Mouse (Mus musculus) kidney, postnatal 0 days (tissue): Measurements from ENCODE around the gene Ncoa6. TPM values are rescaled to one million over a fixed set of nuclear protein-coding genes. Genes with fewer than 3 reads are reported as not detected.

Experiments used
- ATAC-seq: fragments of 200-750 bp; cut with Nextera tagmentation; replicated peaks from 2 replicates; pipeline ENCODE4 v1.8.0; 2017; ENCODE audit warnings: low read depth, moderate number of reproducible peaks, moderate TSS enrichment, moderate library complexity; ENCODE audit not compliant: low FRiP score
- DNase-seq: peaks from one replicate; pipeline ENCODE4 v3.0.0-alpha.2; 2016; ENCODE audit warnings: low spot score
- H3K27ac ChIP-seq: fragments of 300-500 bp; sonication (generic); 2 replicates; pipeline ENCODE4 v1.5.1; 2014; ENCODE audit warnings: mild to moderate bottlenecking
- H3K27me3 ChIP-seq: fragments of 300-500 bp; sonication (generic); 2 replicates; pipeline ENCODE4 v1.6.1; 2014; ENCODE audit warnings: low read length, mixed read lengths; ENCODE audit not compliant: insufficient read depth
- H3K36me3 ChIP-seq: fragments of 300-500 bp; sonication (generic); 2 replicates; pipeline ENCODE4 v1.6.1; 2014; ENCODE audit warnings: low read length, mixed read lengths; ENCODE audit not compliant: insufficient read depth
- H3K4me1 ChIP-seq: fragments of 300-500 bp; sonication (generic); replicated peaks from 2 replicates; pipeline ENCODE4 v1.6.1; 2014; ENCODE audit warnings: antibody characterized with exemption, low read length, mixed read lengths; ENCODE audit not compliant: insufficient read depth
- H3K4me2 ChIP-seq: fragments of 300-500 bp; sonication (generic); 2 replicates; pipeline ENCODE4 v1.6.1; 2014; ENCODE audit warnings: mild to moderate bottlenecking, low read length, moderate library complexity, mixed read lengths
- H3K4me3 ChIP-seq: fragments of 300-500 bp; sonication (generic); replicated peaks from 2 replicates; pipeline ENCODE4 v1.5.1; 2014; ENCODE audit warnings: low read depth, low read length
- H3K9ac ChIP-seq: fragments of 300-500 bp; sonication (generic); 2 replicates; pipeline ENCODE4 v1.6.1; 2014; ENCODE audit warnings: low read depth, low read length
- H3K9me3 ChIP-seq: fragments of 300-500 bp; sonication (generic); replicated peaks from 2 replicates; pipeline ENCODE4 v1.6.1; 2016; ENCODE audit warnings: low read length, inconsistent platforms, mixed read lengths
- CTCF ChIP-seq: IDR thresholded peaks from 2 replicates; pipeline ENCODE4 v1.5.1; 2016; ENCODE audit warnings: antibody characterized with exemption, low read depth, mild to moderate bottlenecking, moderate library complexity
- WGBS: fragments of 180-500 bp; shearing (Covaris S2); extraction: QIAGEN DNeasy Blood & Tissue Kit; methylation state at CpG from one replicate; pipeline ENCODE4 v1.1.7; 2014; 5-methylcytosine and 5-hydroxymethylcytosine counted together
- polyA plus RNA-seq: library from polyadenylated mRNA; unstranded; fragments of >200 nt; fragmentation: Nextera tagmentation; extraction: Ambion mirVana; gene quantifications from 2 replicates; pipeline ENCODE4 v1.2.1, GENCODE M21; 2015

Gene Ncoa6
- polyA plus RNA-seq, 1 experiment from 2014 or later = 19.6 TPM

DNA sequence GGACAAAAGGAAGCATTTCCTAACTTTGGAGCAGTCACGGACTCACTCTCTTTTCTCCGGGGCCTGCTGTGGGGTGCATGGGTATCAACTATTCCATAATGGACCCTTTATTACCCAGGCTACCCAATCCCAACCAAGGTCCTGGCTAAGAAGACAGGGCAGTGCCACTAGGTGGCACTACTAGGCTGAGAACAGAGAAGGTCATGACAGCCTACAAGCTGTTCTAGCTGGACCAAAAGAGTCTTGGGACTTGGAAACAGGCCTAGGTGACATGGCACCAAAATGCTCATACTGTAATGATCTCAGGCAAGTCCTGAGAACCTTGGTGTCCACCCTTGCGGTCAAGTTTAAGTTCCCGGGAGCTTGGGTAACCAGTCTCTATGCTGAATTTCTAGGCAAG is 38.8 kb upstream of the Ncoa6 start:
- DNase-seq (peak; percentile 67), ATAC-seq (no peak)
- no peak overlapping the region for H3K4me3 ChIP-seq
- peak; percentile 83 for TF ChIP-seq CTCF
- H3K4me1 ChIP-seq = no peaks in the 10 kb centered on the region
- no peak overlapping the region for H3K27ac ChIP-seq
- no peaks in the 10 kb centered on the region for H3K9me3 ChIP-seq
- no peak overlapping the region for H3K9ac ChIP-seq
- H3K4me2 ChIP-seq = no peak overlapping the region
- 67% methylated on average over 4 of the region's 4 CpGs for WGBS
- no peaks in the 10 kb centered on the region for H3K27me3 ChIP-seq
- no peaks in the 10 kb centered on the region for H3K36me3 ChIP-seq

DNA sequence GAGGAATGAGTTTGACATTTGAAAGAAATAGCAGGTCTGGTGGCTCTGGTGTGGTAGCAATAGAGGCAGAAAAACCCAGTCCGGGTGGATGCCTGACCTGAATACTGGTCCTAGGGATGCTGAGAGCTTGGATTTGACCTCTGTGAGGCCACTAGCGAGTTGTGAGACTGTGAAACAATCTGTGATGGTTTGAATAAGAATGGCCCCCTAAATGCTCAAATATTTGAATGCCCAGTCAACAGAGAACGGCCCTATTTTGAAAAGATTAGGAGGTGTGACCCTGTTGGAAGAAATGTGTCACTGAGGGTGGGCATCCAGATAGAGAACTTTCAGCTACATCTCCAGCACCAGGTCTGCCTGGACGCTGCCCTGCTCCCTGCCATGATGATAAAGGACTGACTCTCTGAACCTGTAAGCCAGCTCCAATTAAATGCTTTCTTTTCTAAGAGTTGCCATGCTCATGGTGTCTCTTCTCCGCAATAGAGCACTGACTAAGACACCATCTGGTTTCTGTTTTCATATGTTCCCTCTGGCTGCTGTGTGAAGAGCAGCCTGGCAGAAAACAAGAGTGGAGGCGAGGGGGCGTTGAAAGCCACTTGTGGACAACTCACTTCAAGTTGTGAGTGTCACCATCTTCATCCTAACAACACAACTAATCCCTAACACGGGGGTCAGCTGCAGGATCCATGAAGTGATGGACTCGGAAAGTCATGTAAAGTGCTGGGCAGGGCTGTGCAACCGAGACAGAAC is 34.2 kb upstream of the Ncoa6 start:
- no peaks in the 10 kb centered on the region for H3K9me3 ChIP-seq
- H3K27me3 ChIP-seq = no peaks in the 10 kb centered on the region
- no peak overlapping the region for H3K27ac ChIP-seq
- ATAC-seq (no peak), DNase-seq (no peak)
- no peak overlapping the region for H3K4me3 ChIP-seq
- H3K4me2 ChIP-seq = no peak overlapping the region
- H3K4me1 ChIP-seq = no peaks in the 10 kb centered on the region
- no peaks in the 10 kb centered on the region for H3K36me3 ChIP-seq
- WGBS = 73% methylated on average over 10 of the region's 10 CpGs
- no peak overlapping the region for H3K9ac ChIP-seq
- no peak for TF ChIP-seq CTCF

DNA sequence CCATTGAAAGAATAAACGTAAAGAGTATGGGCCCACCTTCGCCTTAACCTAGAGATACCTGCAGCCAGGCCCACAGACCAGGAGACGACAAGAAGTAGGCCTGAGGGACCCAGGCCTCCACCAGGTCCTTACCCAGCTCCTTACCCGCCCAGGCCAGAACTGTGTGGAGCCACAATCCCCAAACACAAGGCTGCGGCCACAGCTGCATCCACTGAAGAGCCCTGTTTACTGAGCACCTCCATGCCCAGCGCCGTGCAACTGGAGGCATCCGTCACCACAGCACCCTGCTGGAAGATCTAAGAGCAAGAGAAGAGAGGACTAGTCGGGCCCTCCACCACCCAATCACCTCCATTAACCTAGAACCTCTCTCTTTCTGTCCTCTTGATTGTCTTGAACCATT is 32.1 kb upstream of the Ncoa6 start:
- ATAC-seq (no peak), DNase-seq (no peak)
- Histone ChIP-seq H3K9ac (no peak overlapping the region), H3K27ac (no peak overlapping the region), H3K9me3 (no peaks in the 10 kb centered on the region), H3K4me1 (no peaks in the 10 kb centered on the region), H3K4me3 (no peak overlapping the region), H3K27me3 (no peaks in the 10 kb centered on the region), H3K36me3 (no peaks in the 10 kb centered on the region), H3K4me2 (no peak overlapping the region)
- no peak for TF ChIP-seq CTCF
- WGBS = 92% methylated on average over 9 of the region's 9 CpGs

DNA sequence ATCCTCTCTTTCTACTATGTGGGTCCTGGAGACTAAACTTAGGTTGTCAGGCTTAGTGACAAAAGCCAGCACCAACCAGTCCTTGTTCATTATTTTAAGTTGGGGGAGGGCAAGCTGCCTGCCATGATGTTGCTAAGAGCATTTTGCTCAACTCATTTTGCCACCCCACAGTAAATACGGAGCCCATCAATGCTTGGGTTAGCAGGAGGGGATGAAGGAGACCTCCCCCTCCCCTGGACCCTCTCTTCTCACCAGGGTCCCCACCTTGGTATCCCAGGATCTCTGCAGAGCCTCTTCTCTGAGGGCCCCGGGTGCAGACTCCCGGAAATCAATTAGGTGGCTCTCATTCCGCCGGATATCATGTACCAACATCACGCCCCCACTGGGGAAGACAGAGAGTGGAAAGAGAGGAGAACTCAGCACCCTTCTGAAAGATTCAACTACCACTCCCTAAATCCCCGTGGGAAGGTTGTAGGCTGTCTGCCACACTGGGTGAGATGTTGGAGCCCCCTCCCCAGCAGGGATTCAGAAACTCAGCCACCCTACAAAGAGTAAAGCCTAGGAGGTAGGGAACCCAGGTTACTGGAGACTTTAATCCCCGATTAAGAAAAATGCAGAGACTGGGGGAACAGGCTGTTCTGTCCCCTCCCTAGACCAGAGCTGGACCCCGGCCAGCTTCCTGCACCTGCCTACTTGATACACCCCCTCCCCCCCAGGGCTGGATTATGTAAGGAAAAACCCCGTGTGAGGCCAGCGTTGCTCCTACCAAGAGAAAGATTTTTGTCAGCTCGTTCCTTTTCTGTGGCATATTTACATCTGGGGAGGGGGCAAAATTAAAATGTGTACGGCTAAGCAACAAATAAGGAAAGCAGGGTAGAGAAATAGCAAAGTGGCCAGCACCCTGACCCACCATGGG is 31.0 kb upstream of the Ncoa6 start:
- no peaks in the 10 kb centered on the region for H3K27me3 ChIP-seq
- H3K4me1 ChIP-seq = no peaks in the 10 kb centered on the region
- DNase-seq = no peak
- no peak for ATAC-seq
- WGBS = 51% methylated on average over 13 of the region's 13 CpGs
- no peak overlapping the region for H3K4me3 ChIP-seq
- H3K9ac ChIP-seq = no peak overlapping the region
- no peaks in the 10 kb centered on the region for H3K36me3 ChIP-seq
- no peak overlapping the region for H3K27ac ChIP-seq
- TF ChIP-seq CTCF = no peak
- H3K9me3 ChIP-seq = no peaks in the 10 kb centered on the region
- H3K4me2 ChIP-seq = no peak overlapping the region

DNA sequence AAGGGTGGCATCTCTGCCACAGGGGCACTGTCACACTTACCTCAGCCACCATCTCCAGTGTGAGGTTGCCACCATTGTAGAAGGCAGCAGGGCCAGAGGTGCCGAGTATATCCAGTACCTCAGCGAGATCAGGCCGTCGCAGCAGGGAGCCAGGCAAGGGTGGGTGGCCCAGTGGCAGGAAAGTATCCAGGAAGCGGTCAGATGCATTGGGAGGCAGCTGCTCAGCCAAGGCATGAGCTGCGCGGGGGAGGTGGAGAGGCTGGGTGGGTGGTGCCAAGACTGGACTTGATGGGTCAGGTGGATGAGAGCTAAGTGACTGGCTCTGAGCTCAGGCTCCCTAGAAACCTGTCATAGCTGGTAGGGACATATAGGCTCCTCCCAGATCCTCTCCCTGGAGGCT is 28.9 kb upstream of the Ncoa6 start:
- 64% methylated on average over 7 of the region's 7 CpGs for WGBS
- 0 out of 2 replicates have a peak, but pooled peaks have one; percentile 13 for ATAC-seq
- no peak overlapping the region for H3K4me3 ChIP-seq

DNA sequence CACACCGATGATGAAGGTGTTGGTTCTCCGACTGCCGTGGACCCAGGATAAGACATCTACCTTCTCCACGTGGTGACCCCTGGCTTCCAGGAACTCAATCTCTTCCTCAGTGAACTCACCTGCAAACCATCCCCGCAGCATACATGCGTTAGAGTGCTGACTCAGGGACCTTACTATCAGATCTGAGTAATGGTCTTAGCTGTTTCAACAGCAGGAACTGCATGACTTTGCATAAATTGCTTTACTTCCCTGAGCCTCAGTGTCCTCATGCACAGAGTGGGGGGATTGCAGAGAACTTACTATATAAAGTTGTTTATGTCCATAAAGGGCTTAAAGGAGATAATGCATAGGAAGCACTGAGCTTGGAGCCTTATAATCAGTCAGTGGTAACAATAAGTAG is 17.3 kb upstream of the Ncoa6 start:
- Histone ChIP-seq H3K36me3 (no peaks in the 10 kb centered on the region), H3K4me1 (no peaks in the 10 kb centered on the region), H3K4me2 (no peak overlapping the region), H3K9me3 (no peaks in the 10 kb centered on the region), H3K27me3 (no peaks in the 10 kb centered on the region), H3K9ac (no peak overlapping the region), H3K27ac (no peak overlapping the region), H3K4me3 (no peak overlapping the region)
- no peak for TF ChIP-seq CTCF
- 89% methylated on average over 6 of the region's 6 CpGs for WGBS
- no peak for ATAC-seq
- no peak for DNase-seq

More for the DNA sequence above, 28.9 kb upstream of the Ncoa6 start:
- Histone ChIP-seq H3K27ac (no peak overlapping the region), H3K36me3 (no peaks in the 10 kb centered on the region), H3K9ac (no peak overlapping the region), H3K27me3 (no peaks in the 10 kb centered on the region), H3K4me1 (no peaks in the 10 kb centered on the region), H3K4me2 (no peak overlapping the region), H3K9me3 (no peaks in the 10 kb centered on the region)
- no peak for TF ChIP-seq CTCF
- DNase-seq = no peak
